Mouse (Mus musculus) heart, adult 2 months (tissue): ENCODE data around the gene Foxj1. TPM values are rescaled to one million over a fixed set of nuclear protein-coding genes. Genes with fewer than 3 reads are reported as not detected.
A peak's percentile ranks its signal among the peaks of the same experiment; 100 is the strongest.

ENCODE experiments used
- DNase-seq, 2 experiments: peaks; one replicate each; pipeline ENCODE4 v3.0.0; 2021
- H3K27ac ChIP-seq: fragments of 200-600 bp; 2 replicates; pipeline ENCODE4 v1.8.1; 2022
- H3K27me3 ChIP-seq: fragments of 200-500 bp; 2 replicates; pipeline ENCODE4 v1.6.1; 2012; ENCODE audit warnings: mild to moderate bottlenecking, low read length, inconsistent platforms, mixed read lengths; ENCODE audit not compliant: control insufficient read depth, insufficient read depth
- H3K36me3 ChIP-seq: fragments of 200-500 bp; 2 replicates; pipeline ENCODE4 v1.6.1; 2012; ENCODE audit warnings: low read length, inconsistent platforms; ENCODE audit not compliant: control insufficient read depth, insufficient read depth
- H3K4me1 ChIP-seq: fragments of 200-500 bp; 2 replicates; pipeline ENCODE4 v1.6.1; 2011; ENCODE audit warnings: low read length; ENCODE audit not compliant: control insufficient read depth, insufficient read depth
- H3K4me3 ChIP-seq: fragments of 200-600 bp; 2 replicates; pipeline ENCODE4 v1.8.1; 2022
- H3K79me2 ChIP-seq: fragments of 200-500 bp; replicated peaks from 2 replicates; pipeline ENCODE4 v1.6.1; 2012; ENCODE audit warnings: mild to moderate bottlenecking, inconsistent platforms, low read length, moderate library complexity, mixed read lengths; ENCODE audit not compliant: control insufficient read depth, insufficient read depth
- H3K9ac ChIP-seq: fragments of 200-500 bp; 2 replicates; pipeline ENCODE4 v1.6.1; 2012; ENCODE audit warnings: low read depth, mild to moderate bottlenecking, control low read depth, inconsistent platforms, low read length, mixed read lengths
- CTCF ChIP-seq: fragments of 200-600 bp; IDR thresholded peaks from 2 replicates; pipeline ENCODE4 v1.8.1; 2022; ENCODE audit warnings: antibody characterized with exemption, mild to moderate bottlenecking, moderate library complexity
- EP300 ChIP-seq: fragments of 200-500 bp; IDR thresholded peaks from 2 replicates; pipeline ENCODE4 v1.6.1; 2011; ENCODE audit warnings: low read depth, low read length, control low read depth; ENCODE audit not compliant: insufficient read depth
- POLR2A ChIP-seq: fragments of 200-500 bp; IDR thresholded peaks from 2 replicates; pipeline ENCODE4 v1.6.1; 2011; ENCODE audit warnings: mild to moderate bottlenecking, low read depth, low read length, control low read depth; ENCODE audit not compliant: insufficient read depth
- WGBS: fragments of 180-500 bp; shearing (Covaris S2); methylation state at CpG from one replicate; pipeline ENCODE4 v1.1.7; 2018; 5-methylcytosine and 5-hydroxymethylcytosine counted together
- intact Hi-C: fragments of 180-260 bp; cut with DNase I; formaldehyde crosslinking; loops from one replicate; pipeline ENCODE4 v1.15.1; 2025
- polyA plus RNA-seq: library from polyadenylated mRNA; depleted of rRNA; stranded (reverse); fragments of >200 nt; gene quantifications from 2 replicates; pipeline ENCODE4 v1.2.3, GENCODE M21; 2012
- total RNA-seq, 2 experiments: library from RNA; stranded (reverse); gene quantifications; 2 replicates each; pipeline ENCODE4 v1.2.3; 2021

Gene Foxj1
- total and polyA plus RNA-seq, 3 experiments = 5.1 TPM; not detected in 2

GRCm38 (mm10) chr11:116330211-116330518, 5.0 kb downstream of the Foxj1 start:
- no peaks in the 10 kb centered on the region for H3K79me2 ChIP-seq

GRCm38 (mm10) chr11:116329314-116330210, 5.6 kb downstream of the Foxj1 start:
- WGBS = 59% methylated on average over 18 of the region's 18 CpGs
- no peaks in the 10 kb centered on the region for H3K79me2 ChIP-seq
- H3K4me1 ChIP-seq = no peaks in the 10 kb centered on the region
- H3K36me3 ChIP-seq = no peaks in the 10 kb centered on the region
- no peak for DNase-seq
- H3K4me3 ChIP-seq = no peak overlapping the region
- H3K27ac ChIP-seq = no peak overlapping the region
- H3K9ac ChIP-seq = no peak overlapping the region
- H3K27me3 ChIP-seq = peaks cover 6% of the 10 kb centered on the region
- intact Hi-C loops = no loop called here
- TF ChIP-seq EP300 = no peak
- no peak for TF ChIP-seq CTCF
- no peak for TF ChIP-seq POLR2A

More at GRCm38 (mm10) chr11:116330211-116330518, 5.0 kb downstream of the Foxj1 start:
- Histone ChIP-seq H3K4me3 (no peak overlapping the region), H3K4me1 (no peaks in the 10 kb centered on the region), H3K27ac (no peak overlapping the region), H3K36me3 (no peaks in the 10 kb centered on the region), H3K27me3 (peaks cover 6% of the 10 kb centered on the region), H3K9ac (no peak overlapping the region)
- TF ChIP-seq EP300 = no peak
- TF ChIP-seq POLR2A = no peak
- no peak for TF ChIP-seq CTCF
- WGBS = 65% methylated on average over 7 of the region's 7 CpGs
- intact Hi-C loops = no loop called here
- no peak for DNase-seq

DNA sequence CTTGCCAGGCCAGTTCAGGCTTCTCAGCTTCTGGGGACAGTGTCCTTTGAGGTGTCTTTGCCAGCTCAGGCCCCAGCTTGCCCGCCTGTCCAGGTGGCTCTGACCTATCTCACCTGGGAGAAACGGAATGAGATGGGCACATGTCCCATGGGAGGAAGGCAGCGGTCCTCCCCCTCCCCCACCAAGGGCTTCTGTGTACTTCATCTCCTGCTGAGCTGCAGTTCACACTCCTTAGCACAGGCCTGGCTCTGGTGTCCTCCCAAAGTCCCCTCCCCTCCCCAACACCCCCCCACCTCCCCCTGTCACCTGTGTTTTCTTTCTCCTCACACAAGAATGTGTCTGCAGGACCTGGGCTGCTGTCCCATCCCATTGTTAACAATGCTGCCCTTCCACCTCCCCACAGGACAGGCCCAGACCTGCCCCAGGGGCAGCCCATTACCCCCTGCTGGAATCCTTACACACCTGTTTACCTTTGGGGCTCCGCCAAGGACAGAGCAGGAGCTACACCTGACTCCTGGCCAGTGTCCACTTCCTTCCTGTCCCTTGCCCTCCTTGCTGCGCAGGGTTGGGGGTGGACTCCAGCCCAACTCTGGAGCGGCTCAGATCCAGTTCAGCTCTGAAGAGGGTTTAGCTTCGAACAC, 8.1 kb downstream of the Foxj1 start:
- no peaks in the 10 kb centered on the region for H3K79me2 ChIP-seq
- H3K4me1 ChIP-seq = no peaks in the 10 kb centered on the region
- H3K27me3 ChIP-seq = no peaks in the 10 kb centered on the region
- no peaks in the 10 kb centered on the region for H3K36me3 ChIP-seq
- TF ChIP-seq CTCF (no peak), EP300 (no peak), POLR2A (no peak)
- H3K4me3 ChIP-seq = no peak overlapping the region
- no peak for DNase-seq
- H3K27ac ChIP-seq = no peak overlapping the region
- intact Hi-C loops = no loop called here
- WGBS = 73% methylated on average over 7 of the region's 7 CpGs
- no peak overlapping the region for H3K9ac ChIP-seq

DNA sequence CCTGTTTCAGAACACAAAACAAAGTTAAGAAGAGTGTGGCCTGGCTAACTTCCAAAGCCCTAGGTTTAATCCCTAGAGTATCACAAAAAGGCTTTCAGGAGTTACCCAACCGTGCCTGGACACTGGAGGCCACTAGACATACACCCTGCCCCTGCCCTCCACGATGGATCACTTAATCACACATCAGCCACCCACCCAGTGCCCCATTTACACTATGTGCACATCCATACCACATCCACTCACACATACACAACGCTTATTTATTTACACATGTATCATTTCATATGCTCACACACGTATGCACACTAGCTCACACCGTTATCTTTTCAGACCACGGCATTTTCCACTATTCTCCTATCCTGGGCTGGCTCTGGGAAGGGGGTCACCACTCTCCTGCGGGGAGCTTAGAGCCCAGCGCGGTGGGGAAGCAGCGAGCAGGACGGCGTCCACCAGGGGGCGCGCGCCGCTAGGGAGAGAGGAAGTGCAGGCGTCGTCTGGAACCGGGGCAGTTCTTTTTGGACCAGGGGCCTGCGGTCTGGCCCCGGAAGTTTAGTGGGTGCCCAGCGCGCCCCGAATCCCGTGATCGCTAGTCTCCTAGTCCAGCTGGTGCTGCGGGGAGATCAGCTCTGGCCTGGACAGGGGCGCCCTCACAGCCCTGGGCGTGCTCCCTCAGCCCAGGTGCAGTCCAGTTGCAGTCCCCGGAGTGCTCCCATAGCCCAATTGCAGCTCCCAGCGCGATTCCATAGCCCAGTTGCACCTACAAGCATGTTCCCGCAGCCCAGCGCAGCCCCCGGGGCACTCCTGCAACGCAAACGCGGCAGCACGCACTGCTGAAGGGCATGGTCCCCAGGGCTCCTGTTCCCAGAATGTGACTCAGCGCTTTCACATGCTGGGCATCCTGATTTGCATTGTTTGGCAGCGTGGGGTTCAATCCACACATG, 16.2 kb downstream of the Foxj1 start:
- peak overlapping the region; percentile 53 for H3K4me3 ChIP-seq
- intact Hi-C loops = loop anchor here (1.0 to 5.0 kb wide), 5 partner anchors 16 to 223 kb away; partner anchors contain the start of gene Foxj1
- H3K36me3 ChIP-seq = no peaks in the 10 kb centered on the region
- peaks cover 3% of the 10 kb centered on the region for H3K4me1 ChIP-seq
- H3K27me3 ChIP-seq = no peaks in the 10 kb centered on the region
- DNase-seq = peak; percentile 85 to 95
- no peaks in the 10 kb centered on the region for H3K79me2 ChIP-seq
- TF ChIP-seq EP300 (peak; percentile 65; the same call in 1 of the 2 replicates), POLR2A (no peak)
- H3K27ac ChIP-seq = no peak overlapping the region
- peak overlapping the region; percentile 79 for H3K9ac ChIP-seq
- 2% methylated on average over 41 of the region's 41 CpGs for WGBS

DNA sequence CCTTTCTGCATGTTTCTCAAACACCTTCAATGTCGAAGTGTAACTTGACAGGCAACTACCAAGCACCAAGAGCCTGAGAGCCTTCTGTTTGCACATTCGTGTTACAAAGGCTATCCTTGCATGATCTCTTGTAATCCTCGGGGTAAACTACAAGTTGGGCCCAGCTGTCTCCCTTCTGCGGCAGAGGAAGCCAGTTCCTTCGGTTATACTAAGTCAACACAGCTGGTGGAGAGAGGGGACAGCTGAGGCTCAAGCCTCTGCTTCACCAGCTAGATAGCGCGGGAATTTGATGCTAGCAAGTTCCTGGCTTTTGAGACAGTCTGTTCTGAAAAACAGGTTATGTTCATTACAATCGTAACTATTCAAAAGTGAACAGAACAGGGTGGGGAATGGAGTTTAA, 22.8 kb downstream of the Foxj1 start:
- TF ChIP-seq POLR2A (no peak), EP300 (no peak), CTCF (no peak)
- Histone ChIP-seq H3K4me1 (no peaks in the 10 kb centered on the region), H3K79me2 (no peaks in the 10 kb centered on the region), H3K36me3 (no peaks in the 10 kb centered on the region), H3K9ac (no peak overlapping the region), H3K27ac (no peak overlapping the region), H3K27me3 (no peaks in the 10 kb centered on the region), H3K4me3 (no peak overlapping the region)
- WGBS = 62% methylated on average over 8 of the region's 8 CpGs
- no peak for DNase-seq
- intact Hi-C loops = no loop called here
